Mouse (Mus musculus) forebrain, embryonic 12.5 days (tissue): ENCODE measurements around the gene Tmc2. TPM values are rescaled to one million over a fixed set of nuclear protein-coding genes. Genes with fewer than 3 reads are reported as not detected.

Experiments
- ATAC-seq: fragments of 200-750 bp; cut with Nextera tagmentation; 2 replicates; pipeline ENCODE4 v1.8.0; 2017; ENCODE audit warnings: moderate TSS enrichment; ENCODE audit not compliant: low FRiP score
- H3K27ac ChIP-seq: fragments of 300-500 bp; sonication (generic); 2 replicates; pipeline ENCODE4 v1.5.1; 2016; ENCODE audit warnings: mild to moderate bottlenecking
- H3K27me3 ChIP-seq: fragments of 300-500 bp; sonication (generic); 2 replicates; pipeline ENCODE4 v1.6.1; 2016; ENCODE audit warnings: mild to moderate bottlenecking
- H3K36me3 ChIP-seq: fragments of 300-500 bp; sonication (generic); replicated peaks from 2 replicates; pipeline ENCODE4 v1.6.1; 2016; ENCODE audit warnings: mild to moderate bottlenecking
- H3K4me1 ChIP-seq: fragments of 300-500 bp; sonication (generic); 2 replicates; pipeline ENCODE4 v1.6.1; 2016
- H3K4me2 ChIP-seq: fragments of 300-500 bp; sonication (generic); 2 replicates; pipeline ENCODE4 v1.6.1; 2016; ENCODE audit warnings: mild to moderate bottlenecking, moderate library complexity
- H3K4me3 ChIP-seq: fragments of 300-500 bp; sonication (generic); replicated peaks from 2 replicates; pipeline ENCODE4 v1.5.1; 2016; ENCODE audit warnings: mild to moderate bottlenecking
- H3K9ac ChIP-seq: fragments of 300-500 bp; sonication (generic); 2 replicates; pipeline ENCODE4 v1.6.1; 2016; ENCODE audit warnings: mild to moderate bottlenecking
- H3K9me3 ChIP-seq: fragments of 300-500 bp; sonication (generic); 2 replicates; pipeline ENCODE4 v1.6.1; 2016
- WGBS: fragments of 180-500 bp; shearing (Covaris S2); methylation state at CpG from one replicate; pipeline ENCODE4 v1.1.7; 2016; 5-methylcytosine and 5-hydroxymethylcytosine counted together
- polyA plus RNA-seq: library from polyadenylated mRNA; unstranded; fragments of >200 nt; fragmentation: Nextera tagmentation; extraction: Ambion mirVana; gene quantifications from 2 replicates; pipeline ENCODE4 v1.2.1, GENCODE M21; 2016

Gene Tmc2
- polyA plus RNA-seq, 1 experiment from 2014 or later = not detected

GRCm38 (mm10) chr2:130178706-130179506 is 16.1 kb upstream of the Tmc2 start, which contains the start of gene Snrpb:
Snrpb (minus strand) TSS chr2:130179403.
- peaks cover 31% of the 10 kb centered on the region for H3K36me3 ChIP-seq
- peak within 1 kb of the TSS; percentile 75 for H3K4me2 ChIP-seq
- no peaks in the 10 kb centered on the region for H3K9me3 ChIP-seq
- H3K9ac ChIP-seq = peak within 1 kb of the TSS; percentile 98
- H3K27me3 ChIP-seq = 0 out of 2 replicates have a peak, but pooled peaks cover 7% of the 10 kb centered on the region
- peak; percentile 94 for ATAC-seq
- H3K27ac ChIP-seq = peak within 1 kb of the TSS; percentile 93
- WGBS = under 1% methylated on average over 81 of the region's 81 CpGs
- H3K4me3 ChIP-seq = peak within 1 kb of the TSS; percentile 96
- peaks cover 23% of the 10 kb centered on the region for H3K4me1 ChIP-seq

DNA sequence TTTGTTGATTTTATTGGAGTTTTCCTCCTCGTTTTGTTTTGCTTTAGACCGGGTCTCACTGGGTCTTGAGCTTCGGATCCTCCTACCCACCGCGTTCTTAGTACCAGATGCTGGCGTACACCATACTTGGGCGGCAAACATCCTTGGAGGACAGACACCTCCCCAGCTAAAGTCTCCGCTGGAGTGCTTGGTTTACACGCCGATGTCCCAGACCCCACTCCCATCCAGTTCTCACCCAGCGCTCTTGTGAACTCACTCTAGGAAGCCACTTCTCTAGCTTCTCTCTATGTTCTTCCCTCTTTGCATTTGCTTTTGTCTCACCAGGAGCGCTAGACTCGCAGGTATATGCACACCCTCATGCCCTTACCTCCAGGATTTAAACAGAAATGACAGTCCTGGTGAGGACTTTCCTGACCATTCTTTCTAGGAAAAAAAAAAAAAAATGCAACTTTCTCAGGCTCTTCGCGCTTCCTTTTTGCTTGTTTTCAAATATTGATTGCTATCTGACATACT is 15.4 kb upstream of the Tmc2 start:
- 2% methylated on average over 15 of the region's 15 CpGs for WGBS
- Histone ChIP-seq H3K27ac (peak overlapping the region; percentile 93), H3K36me3 (peaks cover 24% of the 10 kb centered on the region), H3K4me3 (peak overlapping the region; percentile 96), H3K4me2 (peak overlapping the region; percentile 75), H3K9ac (peak overlapping the region; percentile 98), H3K27me3 (0 out of 2 replicates have a peak, but pooled peaks cover 7% of the 10 kb centered on the region), H3K4me1 (peaks cover 23% of the 10 kb centered on the region), H3K9me3 (no peaks in the 10 kb centered on the region)
- ATAC-seq = peak; percentile 79

DNA sequence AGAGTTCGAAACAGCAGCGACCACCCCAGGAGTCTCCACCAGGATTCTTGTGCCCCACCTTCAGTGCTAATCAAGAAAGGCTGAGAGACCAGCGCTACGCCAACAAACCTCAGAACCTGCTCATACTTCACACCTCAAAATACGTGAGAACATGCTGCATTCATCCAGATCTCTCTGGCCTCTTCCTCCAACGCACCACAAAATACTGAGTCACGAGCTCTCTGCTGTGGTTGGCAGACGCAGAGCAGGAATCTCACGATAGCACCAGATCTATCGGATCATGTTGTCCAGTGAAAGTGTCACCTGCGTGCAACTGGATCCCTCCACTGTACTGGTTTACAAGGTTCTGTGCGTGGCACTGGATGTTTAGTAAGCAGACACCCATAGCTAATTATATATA is 6.6 kb upstream of the Tmc2 start:
- Histone ChIP-seq H3K36me3 (no peaks in the 10 kb centered on the region), H3K27me3 (no peaks in the 10 kb centered on the region), H3K9ac (no peak overlapping the region), H3K4me1 (no peaks in the 10 kb centered on the region), H3K4me3 (no peak overlapping the region), H3K4me2 (no peak overlapping the region), H3K9me3 (no peaks in the 10 kb centered on the region), H3K27ac (no peak overlapping the region)
- ATAC-seq = no peak
- 89% methylated on average over 12 of the region's 12 CpGs for WGBS

DNA sequence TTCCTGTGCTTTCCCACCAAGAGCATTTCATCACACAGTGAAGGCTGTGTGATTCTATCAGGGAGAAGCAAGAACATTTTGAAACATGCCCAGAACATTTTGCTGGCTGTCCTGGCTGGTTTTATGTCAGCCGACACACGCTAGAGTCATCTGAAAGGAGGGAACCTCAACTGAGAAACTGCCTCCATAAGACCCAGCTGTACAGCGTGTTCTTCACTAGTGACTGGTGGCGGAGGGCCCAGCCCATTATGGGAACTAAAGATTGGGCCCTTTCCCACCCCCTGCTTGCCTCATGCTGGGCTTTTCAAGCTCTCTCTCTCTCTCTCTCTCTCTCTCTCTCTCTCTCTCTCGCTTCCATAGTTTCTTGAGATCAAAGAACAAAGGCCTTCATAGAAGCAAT is 6.0 kb downstream of the Tmc2 start:
- Histone ChIP-seq H3K27me3 (no peaks in the 10 kb centered on the region), H3K9me3 (0 out of 2 replicates have a peak, but pooled peaks cover 7% of the 10 kb centered on the region), H3K4me2 (no peak overlapping the region), H3K4me3 (no peak overlapping the region), H3K27ac (no peak overlapping the region), H3K4me1 (no peaks in the 10 kb centered on the region), H3K36me3 (no peaks in the 10 kb centered on the region), H3K9ac (no peak overlapping the region)
- WGBS = 52% methylated on average over 5 of the region's 5 CpGs
- no peak for ATAC-seq

GRCm38 (mm10) chr2:130207376-130207775 is 12.4 kb downstream of the Tmc2 start:
- Histone ChIP-seq H3K36me3 (no peaks in the 10 kb centered on the region), H3K4me1 (no peaks in the 10 kb centered on the region), H3K4me2 (no peak overlapping the region), H3K4me3 (no peak overlapping the region), H3K9ac (no peak overlapping the region), H3K9me3 (no peaks in the 10 kb centered on the region), H3K27me3 (no peaks in the 10 kb centered on the region), H3K27ac (no peak overlapping the region)
- WGBS = 89% methylated on average over 2 of the region's 2 CpGs
- no peak for ATAC-seq

- 82% methylated on average over 3 of the region's 3 CpGs for WGBS
- H3K4me2 ChIP-seq = no peak overlapping the region
- H3K9me3 ChIP-seq = no peaks in the 10 kb centered on the region
- H3K36me3 ChIP-seq = no peaks in the 10 kb centered on the region
- no peak for ATAC-seq
- no peak overlapping the region for H3K9ac ChIP-seq
- no peak overlapping the region for H3K27ac ChIP-seq
- H3K27me3 ChIP-seq = no peaks in the 10 kb centered on the region
- H3K4me3 ChIP-seq = no peak overlapping the region
- no peaks in the 10 kb centered on the region for H3K4me1 ChIP-seq
These were observed 13.0 kb downstream of the Tmc2 start for GRCm38 (mm10) chr2:130207996-130208395.

- no peak for ATAC-seq
- 96% methylated on average over 3 of the region's 3 CpGs for WGBS
- no peaks in the 10 kb centered on the region for H3K4me1 ChIP-seq
These were observed 14.6 kb downstream of the Tmc2 start for GRCm38 (mm10) chr2:130209636-130210035.

GRCm38 (mm10) chr2:130211581-130211980 is 16.6 kb downstream of the Tmc2 start:
- H3K27ac ChIP-seq = no peak overlapping the region
- no peak overlapping the region for H3K4me2 ChIP-seq
- no peaks in the 10 kb centered on the region for H3K36me3 ChIP-seq
- 0 out of 2 replicates have a peak, but pooled peaks cover 4% of the 10 kb centered on the region for H3K27me3 ChIP-seq
- WGBS = 89% methylated on average over 2 of the region's 2 CpGs
- no peak for ATAC-seq
- 0 out of 2 replicates have a peak, but pooled peaks cover 3% of the 10 kb centered on the region for H3K4me1 ChIP-seq
- H3K9me3 ChIP-seq = no peaks in the 10 kb centered on the region
- H3K4me3 ChIP-seq = no peak overlapping the region
- H3K9ac ChIP-seq = no peak overlapping the region

More at GRCm38 (mm10) chr2:130209636-130210035, 14.6 kb downstream of the Tmc2 start:
- no peak overlapping the region for H3K27ac ChIP-seq
- no peak overlapping the region for H3K4me2 ChIP-seq
- no peaks in the 10 kb centered on the region for H3K36me3 ChIP-seq
- H3K9ac ChIP-seq = no peak overlapping the region
- no peaks in the 10 kb centered on the region for H3K9me3 ChIP-seq
- H3K4me3 ChIP-seq = no peak overlapping the region
- H3K27me3 ChIP-seq = 0 out of 2 replicates have a peak, but pooled peaks cover 4% of the 10 kb centered on the region

DNA sequence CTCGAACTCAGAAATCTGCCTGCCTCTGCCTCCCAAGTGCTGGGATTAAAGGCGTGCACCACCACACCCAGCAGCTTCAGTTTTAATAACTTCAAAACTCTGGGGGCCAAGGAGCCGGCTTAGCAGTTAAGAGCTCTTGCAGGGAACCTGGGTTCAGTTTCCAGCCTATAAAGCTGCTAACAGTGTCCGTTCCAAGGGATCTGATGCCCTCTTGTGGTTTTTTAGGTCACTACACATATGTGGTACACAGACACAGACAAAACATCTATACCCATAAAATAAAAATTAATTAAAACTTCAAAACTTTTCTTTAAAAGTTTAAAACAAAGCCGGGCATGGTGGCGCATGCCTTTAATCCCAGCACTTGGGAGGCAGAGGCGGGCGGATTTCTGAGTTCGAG is 51.9 kb downstream of the Tmc2 start:
- 49% methylated on average over 9 of the region's 9 CpGs for WGBS

DNA sequence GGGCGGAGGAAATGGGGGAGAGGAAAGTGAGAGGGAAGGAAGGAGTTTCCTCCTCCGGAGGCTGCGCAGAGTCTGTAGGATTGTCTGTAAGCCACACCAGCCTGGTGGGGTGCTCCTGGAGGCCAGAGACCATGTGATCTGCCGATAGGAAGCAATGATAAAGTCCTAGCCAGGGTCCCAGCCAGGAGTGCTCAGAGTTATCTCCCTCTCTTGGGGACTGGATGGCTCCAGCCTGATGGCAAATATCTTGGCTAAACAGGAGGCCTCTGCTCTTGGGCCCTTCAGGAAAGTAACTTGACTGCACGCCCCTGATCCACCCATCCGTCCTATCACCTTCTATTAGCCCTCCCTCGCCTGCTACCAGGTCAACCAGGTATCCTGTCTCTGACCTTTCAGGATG is 53.2 kb downstream of the Tmc2 start:
- no peaks in the 10 kb centered on the region for H3K9me3 ChIP-seq
- H3K9ac ChIP-seq = no peak overlapping the region
- ATAC-seq = no peak
- no peaks in the 10 kb centered on the region for H3K36me3 ChIP-seq
- H3K27ac ChIP-seq = no peak overlapping the region
- H3K27me3 ChIP-seq = no peaks in the 10 kb centered on the region
- WGBS = 84% methylated on average over 7 of the region's 7 CpGs
- no peaks in the 10 kb centered on the region for H3K4me1 ChIP-seq
- no peak overlapping the region for H3K4me2 ChIP-seq
- H3K4me3 ChIP-seq = no peak overlapping the region

More for the DNA sequence above, 51.9 kb downstream of the Tmc2 start:
- no peak overlapping the region for H3K4me3 ChIP-seq
- ATAC-seq = no peak
- no peak overlapping the region for H3K9ac ChIP-seq
- H3K4me1 ChIP-seq = no peaks in the 10 kb centered on the region
- H3K9me3 ChIP-seq = no peaks in the 10 kb centered on the region
- no peaks in the 10 kb centered on the region for H3K36me3 ChIP-seq
- H3K27me3 ChIP-seq = no peaks in the 10 kb centered on the region
- no peak overlapping the region for H3K27ac ChIP-seq
- no peak overlapping the region for H3K4me2 ChIP-seq

DNA sequence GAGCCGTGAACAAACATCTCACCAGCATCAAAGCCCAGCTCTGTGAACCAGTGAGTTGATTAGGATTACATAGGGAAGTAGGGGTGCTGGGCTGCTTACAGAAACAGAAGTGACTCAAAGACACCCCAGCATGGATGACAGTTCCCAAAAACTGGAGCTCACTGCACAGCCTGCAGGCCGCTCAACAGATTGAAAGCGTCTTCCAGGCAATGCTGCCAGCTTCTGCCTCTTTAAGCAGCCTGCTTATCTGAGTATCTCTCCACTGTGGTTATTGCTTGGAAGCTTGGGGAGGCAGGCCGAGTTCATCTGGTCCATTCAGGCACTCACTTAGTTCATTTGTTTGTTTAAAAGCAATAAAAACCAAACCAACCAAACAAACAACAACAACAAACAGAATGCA is 61.8 kb downstream of the Tmc2 start:
- H3K4me3 ChIP-seq = no peak overlapping the region
- H3K27me3 ChIP-seq = no peaks in the 10 kb centered on the region
- no peaks in the 10 kb centered on the region for H3K36me3 ChIP-seq
- H3K4me1 ChIP-seq = no peaks in the 10 kb centered on the region
- no peaks in the 10 kb centered on the region for H3K9me3 ChIP-seq
- no peak overlapping the region for H3K4me2 ChIP-seq
- H3K9ac ChIP-seq = no peak overlapping the region
- H3K27ac ChIP-seq = no peak overlapping the region
- ATAC-seq = no peak
- 86% methylated on average over 4 of the region's 4 CpGs for WGBS

GRCm38 (mm10) chr2:130260822-130261221 is 65.8 kb downstream of the Tmc2 start:
- no peak overlapping the region for H3K4me3 ChIP-seq
- H3K27ac ChIP-seq = no peak overlapping the region
- no peaks in the 10 kb centered on the region for H3K9me3 ChIP-seq
- 89% methylated on average over 4 of the region's 4 CpGs for WGBS
- no peaks in the 10 kb centered on the region for H3K4me1 ChIP-seq
- H3K36me3 ChIP-seq = no peaks in the 10 kb centered on the region
- H3K9ac ChIP-seq = no peak overlapping the region
- no peak overlapping the region for H3K4me2 ChIP-seq
- ATAC-seq = no peak
- H3K27me3 ChIP-seq = no peaks in the 10 kb centered on the region

DNA sequence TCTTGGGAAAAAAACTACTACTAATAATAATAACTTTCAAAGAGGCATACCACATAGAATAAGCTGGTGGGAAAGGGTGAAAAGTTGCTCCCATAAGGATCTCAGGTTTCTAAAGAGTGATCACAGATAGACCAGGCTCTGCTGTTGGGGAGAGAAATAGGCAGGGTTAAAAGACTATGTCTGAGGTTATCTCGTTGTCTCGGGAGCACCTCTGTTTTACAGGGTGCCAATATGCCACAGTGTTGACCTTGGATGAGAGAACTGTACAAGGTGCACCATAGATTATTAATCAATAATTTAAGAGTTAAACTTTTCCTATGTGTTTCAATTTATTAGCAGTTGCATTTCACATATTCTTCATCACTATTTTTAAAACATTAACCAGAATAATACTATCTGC is 66.9 kb downstream of the Tmc2 start:
- WGBS = 83% methylated on average over 2 of the region's 2 CpGs
- Histone ChIP-seq H3K4me2 (no peak overlapping the region), H3K9ac (no peak overlapping the region), H3K27ac (no peak overlapping the region), H3K36me3 (no peaks in the 10 kb centered on the region), H3K4me3 (no peak overlapping the region), H3K9me3 (no peaks in the 10 kb centered on the region), H3K4me1 (no peaks in the 10 kb centered on the region), H3K27me3 (no peaks in the 10 kb centered on the region)
- ATAC-seq = no peak
